ENCODE assay signal across 20 mouse cellular contexts in genomic region chr11:100719312-100719711, GRCm38 (mm10). TPM values are rescaled to one million over a fixed set of nuclear protein-coding genes. Genes with fewer than 3 reads are reported as not detected.
DNase-seq lines count a peak whose midpoint lies in the region; ATAC-seq and TF ChIP-seq lines count a peak whose summit lies in the region.
"Had no signal": no experiment of that assay in that cellular context is flagged by ENCODE, and none has a peak within 500 bp of the region (broad histone marks: within the 10 kb centered on the region; RNA-seq: fewer than 3 reads in every experiment).

No protein-coding gene starts in this region.

- H3K79me2 ChIP-seq in macrophage (ENCODE audit: inconsistent target): peaks cover 87% of the 10 kb centered on the region

- no peak for TF ChIP-seq CTCF in E14TG2a.4 (conservative IDR thresholded peaks at IDR 0.05; ENCODE audit: low read length)

- 7% methylated on average over 3 of the region's 3 CpGs for WGBS in macrophage (ENCODE audit: missing documents)

- H3K36me3 ChIP-seq in E14TG2a.4 (ENCODE audit: insufficient read depth, low read length) (peaks cover 72% of the 10 kb centered on the region), macrophage (ENCODE audit: inconsistent target) (peaks cover 33% of the 10 kb centered on the region)

- no peak for ATAC-seq in inflammation-experienced regulatory T-cells, adult 6 months

- peak; percentile 96 for DNase-seq in heart, adult 11 months
- no peak for DNase-seq in heart, adult 8-10 months (ENCODE audit: low spot score)
- DNase-seq in kidney, postnatal 14 days: peak; percentile 39
- no peak for DNase-seq in kidney, adult 8-10 months
- DNase-seq: adrenal gland, postnatal 14 days; cerebellum, adult 9-11 months; gastrocnemius, postnatal 36 days; left cerebral cortex, postnatal 4 days; spleen, adult 18-20 months; thymus, postnatal 25 days had no signal

- H3K4me1 ChIP-seq in E14TG2a.4 (replicated peaks; ENCODE audit: low read depth, low read length): peaks cover 94% of the 10 kb centered on the region

- H3K4me3 ChIP-seq in E14TG2a.4 (replicated peaks; ENCODE audit: low read length) (peak overlapping the region; percentile 53; the same call in 1 of the 2 replicates), macrophage (ENCODE audit: inconsistent target) (no peak overlapping the region)
- H3K4me3 ChIP-seq: hindbrain, embryonic 12.5 days; midbrain, embryonic 12.5 days; myocyte had no signal

- H3K27ac ChIP-seq in macrophage: peak overlapping the region; percentile 94
- H3K27ac ChIP-seq: hindbrain, embryonic 12.5 days; liver, embryonic 14.5 days; midbrain, embryonic 12.5 days had no signal

- H3K9me3 ChIP-seq in E14TG2a.4 (ENCODE audit: low read length): no peaks in the 10 kb centered on the region
- H3K9me3 ChIP-seq: hindbrain, embryonic 12.5 days; midbrain, embryonic 12.5 days had no signal

- H3K27me3 ChIP-seq in E14TG2a.4 (ENCODE audit: insufficient read depth, low read length): no peaks in the 10 kb centered on the region
- H3K27me3 ChIP-seq: hindbrain, embryonic 12.5 days had no signal

RNA-seq across cellular contexts. Expression of gene Hspb9, which starts 5.7 kb away (rescaled TPM):
- total RNA-seq in heart, adult 8-10 months (2022): under 1 TPM in 1 of 4 experiments, not detected in 3; 0.37 TPM
- 1 to 10 TPM in 6 of 26 experiments, not detected in 20; 1.5 to 3.3 (median 1.7) TPM for total RNA-seq in macrophage (2018; cell fraction: chromatin; rRNA removed)
- under 1 TPM in 10 of 26 experiments, not detected in 16; 0.25 to 0.92 (median 0.34) TPM for total RNA-seq in macrophage (2018; cell fraction: cytosol; rRNA removed)
- total RNA-seq in macrophage (2018; cell fraction: nucleus; rRNA removed): 1 to 10 TPM in 8 of 26 experiments, under 1 TPM in 1, not detected in 17; 0.99 to 5.3 (median 3.1) TPM
- polyA plus RNA-seq in macrophage (2018): not detected in 3 replicates
- 1 to 10 TPM in 1 of 3 experiments, not detected in 2; 1.1 TPM for polyA plus RNA-seq in inflammation-experienced regulatory T-cells, adult 6 months (2017; shearing (Covaris generic))
- total RNA-seq: adrenal gland, postnatal 14 days; gastrocnemius, postnatal 36 days; layer of hippocampus, postnatal 25 days; left cerebral cortex, postnatal 4 days; neutrophil, adult 5-6 weeks had no signal
- polyA plus RNA-seq: heart, embryonic 14.5 days had no signal

RNA-seq across cellular contexts. Expression of gene Kat2a, which starts 7.0 kb away (rescaled TPM):
- 10 to 100 TPM; 12.3 to 14.0 (median 13.1) TPM for total RNA-seq in heart, adult 8-10 months (2022)
- 10 to 100 TPM; 35.6 to 91.5 (median 59.1) TPM for total RNA-seq in macrophage (2018; cell fraction: chromatin; rRNA removed)
- total RNA-seq in macrophage (2018; cell fraction: cytosol; rRNA removed): 10 to 100 TPM; 11.8 to 23.7 (median 19.2) TPM
- total RNA-seq in macrophage (2018; cell fraction: nucleus; rRNA removed): 10 to 100 TPM; 16.9 to 85.9 (median 40.5) TPM
- polyA plus RNA-seq in macrophage (2018): 22.4 to 41.0 TPM (median 23.3 TPM) in 3 replicates
- polyA plus RNA-seq in inflammation-experienced regulatory T-cells, adult 6 months (2017; shearing (Covaris generic)): 10 to 100 TPM in 2 of 3 experiments, 1 to 10 TPM in 1; 7.0 to 12.4 (median 12.4) TPM

RNA-seq across cellular contexts. Expression of gene Dhx58, which starts 15.2 kb away (rescaled TPM):
- total RNA-seq in heart, adult 8-10 months (2022): 1 to 10 TPM in 1 of 4 experiments, under 1 TPM in 3; 0.38 to 1.1 (median 0.78) TPM
- total RNA-seq in macrophage (2018; cell fraction: chromatin; rRNA removed): 100 to 1,000 TPM; 134 to 515 (median 340) TPM
- total RNA-seq in macrophage (2018; cell fraction: cytosol; rRNA removed): 100 to 1,000 TPM in 13 of 26 experiments, 10 to 100 TPM in 13; 58.7 to 198 (median 123) TPM
- total RNA-seq in macrophage (2018; cell fraction: nucleus; rRNA removed): 100 to 1,000 TPM; 150 to 535 (median 277) TPM
- 42.8 to 129 TPM (median 87.0 TPM) in 3 replicates for polyA plus RNA-seq in macrophage (2018)
- polyA plus RNA-seq in inflammation-experienced regulatory T-cells, adult 6 months (2017; shearing (Covaris generic)): 10 to 100 TPM; 27.4 to 48.6 (median 29.4) TPM

RNA-seq across cellular contexts. Expression of gene Rab5c, which starts 18.7 kb away (rescaled TPM):
- 10 to 100 TPM; 47.1 to 62.6 (median 51.0) TPM for total RNA-seq in heart, adult 8-10 months (2022)
- 100 to 1,000 TPM in 1 of 26 experiments, 10 to 100 TPM in 25; 39.2 to 102 (median 64.6) TPM for total RNA-seq in macrophage (2018; cell fraction: chromatin; rRNA removed)
- 100 to 1,000 TPM; 286 to 464 (median 359) TPM for total RNA-seq in macrophage (2018; cell fraction: cytosol; rRNA removed)
- total RNA-seq in macrophage (2018; cell fraction: nucleus; rRNA removed): 100 to 1,000 TPM in 24 of 26 experiments, 10 to 100 TPM in 2; 81.7 to 239 (median 158) TPM
- 348 to 578 TPM (median 378 TPM) in 3 replicates for polyA plus RNA-seq in macrophage (2018)
- polyA plus RNA-seq in inflammation-experienced regulatory T-cells, adult 6 months (2017; shearing (Covaris generic)): 10 to 100 TPM; 24.7 to 54.7 (median 48.7) TPM

RNA-seq across cellular contexts. Expression of gene Zfp385c, which starts 27.1 kb away (rescaled TPM):
- under 1 TPM; 0.09 to 0.53 (median 0.28) TPM for total RNA-seq in heart, adult 8-10 months (2022)
- 1 to 10 TPM in 3 of 26 experiments, under 1 TPM in 2, not detected in 21; 0.49 to 3.0 (median 1.0) TPM for total RNA-seq in macrophage (2018; cell fraction: chromatin; rRNA removed)
- total RNA-seq in macrophage (2018; cell fraction: cytosol; rRNA removed): 1 to 10 TPM in 10 of 26 experiments, under 1 TPM in 16; 0.26 to 2.0 (median 0.87) TPM
- 1 to 10 TPM in 7 of 26 experiments, under 1 TPM in 9, not detected in 10; 0.17 to 2.5 (median 0.95) TPM for total RNA-seq in macrophage (2018; cell fraction: nucleus; rRNA removed)
- 0.14 to 1.2 TPM (median 0.57 TPM) in 3 replicates for polyA plus RNA-seq in macrophage (2018)
- not detected for polyA plus RNA-seq in inflammation-experienced regulatory T-cells, adult 6 months (2017; shearing (Covaris generic))
- total RNA-seq: adrenal gland, postnatal 14 days; neutrophil, adult 5-6 weeks had no signal
- polyA plus RNA-seq: liver, embryonic 14.5 days had no signal

Comparison
In these comparisons a context has a peak if more than half of its experiments do, and no peak if none do; other contexts are left out.
1. DNase-seq: peak in heart, adult 11 months (single experiment) and kidney, postnatal 14 days (single experiment); none in heart, adult 8-10 months (single experiment) and kidney, adult 8-10 months (0 of 2).